Mouse (Mus musculus): ENCODE data around the gene Pgpep1.

The Pgpep1 gene

GRCm38 (mm10) chr8:70634066-70634465, 26.1 kb downstream of the Pgpep1 start:
- peak in 1 of 2 experiments; percentile 29 for DNase-seq (ENCODE audit: low spot score in 2 of 2)

- DNase-seq (ENCODE audit: low spot score in 2 of 2) = no peak
Measured at GRCm38 (mm10) chr8:70632346-70632892, 27.8 kb downstream of the Pgpep1 start, which contains the start of gene Gdf15. TSS of gene Gdf15 (minus strand) at chr8:70632456.

GRCm38 (mm10) chr8:70631436-70631835, 28.8 kb downstream of the Pgpep1 start:
- DNase-seq (ENCODE audit: low spot score in 2 of 2) = no peak

GRCm38 (mm10) chr8:70630532-70631381, 29.4 kb downstream of the Pgpep1 start:
- DNase-seq (ENCODE audit: low spot score in 2 of 2) = no peak

GRCm38 (mm10) chr8:70629574-70630531, 30.3 kb downstream of the Pgpep1 start:
- peak; percentile 88 to 94 for DNase-seq (ENCODE audit: low spot score in 2 of 2)

- DNase-seq (ENCODE audit: low spot score in 2 of 2) = no peak
Measured at GRCm38 (mm10) chr8:70628986-70629490, 31.1 kb downstream of the Pgpep1 start.

- no peak for DNase-seq (ENCODE audit: low spot score in 2 of 2)
Measured at GRCm38 (mm10) chr8:70627041-70627440, 33.1 kb downstream of the Pgpep1 start.

GRCm38 (mm10) chr8:70625104-70625503, 35.1 kb downstream of the Pgpep1 start:
- peak; percentile 45 to 65 for DNase-seq (ENCODE audit: low spot score in 2 of 2)

GRCm38 (mm10) chr8:70622220-70622619, 38.0 kb downstream of the Pgpep1 start:
- DNase-seq (ENCODE audit: low spot score in 2 of 2) = no peak

GRCm38 (mm10) chr8:70618888-70619334, 41.3 kb downstream of the Pgpep1 start:
- peak; percentile 75 to 89 for DNase-seq (ENCODE audit: low spot score in 2 of 2)

GRCm38 (mm10) chr8:70617985-70618384, 42.2 kb downstream of the Pgpep1 start:
- no peak for DNase-seq (ENCODE audit: low spot score in 2 of 2)

- no peak for DNase-seq (ENCODE audit: low spot score in 2 of 2)
Measured at GRCm38 (mm10) chr8:70616645-70617044, 43.5 kb downstream of the Pgpep1 start.

GRCm38 (mm10) chr8:70615894-70616293, 44.3 kb downstream of the Pgpep1 start, which contains the start of gene Lrrc25:
TSS of gene Lrrc25 (plus strand) at chr8:70616155.
- DNase-seq (ENCODE audit: low spot score in 2 of 2) = no peak

- DNase-seq (ENCODE audit: low spot score in 2 of 2) = no peak
Measured at GRCm38 (mm10) chr8:70615281-70615680, 44.9 kb downstream of the Pgpep1 start.

GRCm38 (mm10) chr8:70614469-70614868, 45.7 kb downstream of the Pgpep1 start:
- DNase-seq (ENCODE audit: low spot score in 2 of 2) = peak in 1 of 2 experiments; percentile 35

GRCm38 (mm10) chr8:70613763-70614162, 46.4 kb downstream of the Pgpep1 start:
- DNase-seq (ENCODE audit: low spot score in 2 of 2) = no peak

GRCm38 (mm10) chr8:70611849-70612248, 48.3 kb downstream of the Pgpep1 start:
- peak; percentile 85 to 92 for DNase-seq (ENCODE audit: low spot score in 2 of 2)

- peak; percentile 68 to 83 for DNase-seq (ENCODE audit: low spot score in 2 of 2)
Measured at GRCm38 (mm10) chr8:70610796-70611771, 49.1 kb downstream of the Pgpep1 start.

- DNase-seq (ENCODE audit: low spot score in 2 of 2) = peak; percentile 84 to 91
Measured at GRCm38 (mm10) chr8:70609849-70610795, 50.1 kb downstream of the Pgpep1 start.
